Mouse (Mus musculus) midbrain, embryonic 13.5 days (tissue): ENCODE data around the gene Fastkd5. TPM values are rescaled to one million over a fixed set of nuclear protein-coding genes. Genes with fewer than 3 reads are reported as not detected.

ENCODE experiments used
- ATAC-seq: fragments of 200-750 bp; cut with Nextera tagmentation; 2 replicates; pipeline ENCODE4 v1.8.0; 2017; ENCODE audit warnings: mild to moderate bottlenecking, moderate TSS enrichment, moderate library complexity
- H3K27ac ChIP-seq: fragments of 300-500 bp; sonication (generic); 2 replicates; pipeline ENCODE4 v1.5.1; 2015; ENCODE audit warnings: inconsistent platforms, mild to moderate bottlenecking, moderate library complexity
- H3K27me3 ChIP-seq: fragments of 300-500 bp; sonication (generic); 2 replicates; pipeline ENCODE4 v1.6.1; 2015; ENCODE audit warnings: mild to moderate bottlenecking, inconsistent platforms
- H3K36me3 ChIP-seq: fragments of 300-500 bp; sonication (generic); 2 replicates; pipeline ENCODE4 v1.6.1; 2015; ENCODE audit warnings: mild to moderate bottlenecking, inconsistent platforms
- H3K4me1 ChIP-seq: fragments of 300-500 bp; sonication (generic); replicated peaks from 2 replicates; pipeline ENCODE4 v1.6.1; 2015; ENCODE audit warnings: inconsistent platforms
- H3K4me2 ChIP-seq: fragments of 300-500 bp; sonication (generic); replicated peaks from 2 replicates; pipeline ENCODE4 v1.6.1; 2015; ENCODE audit warnings: moderate library complexity, mild to moderate bottlenecking, inconsistent platforms
- H3K4me3 ChIP-seq: fragments of 300-500 bp; sonication (generic); replicated peaks from 2 replicates; pipeline ENCODE4 v1.5.1; 2015; ENCODE audit warnings: mild to moderate bottlenecking, inconsistent platforms
- H3K9ac ChIP-seq: fragments of 300-500 bp; sonication (generic); replicated peaks from 2 replicates; pipeline ENCODE4 v1.6.1; 2015; ENCODE audit warnings: mild to moderate bottlenecking, inconsistent platforms
- H3K9me3 ChIP-seq: fragments of 300-500 bp; sonication (generic); 2 replicates; pipeline ENCODE4 v1.6.1; 2016; ENCODE audit warnings: mild to moderate bottlenecking, inconsistent platforms
- WGBS: fragments of 180-500 bp; shearing (Covaris S2); methylation state at CpG from one replicate; pipeline ENCODE4 v1.1.7; 2015; 5-methylcytosine and 5-hydroxymethylcytosine counted together
- polyA plus RNA-seq: library from polyadenylated mRNA; unstranded; fragments of >200 nt; fragmentation: Nextera tagmentation; extraction: Ambion mirVana; gene quantifications from 2 replicates; pipeline ENCODE4 v1.2.1, GENCODE M21; 2015

The Fastkd5 gene
- polyA plus RNA-seq, 1 experiment from 2014 or later = 13.8 TPM

DNA sequence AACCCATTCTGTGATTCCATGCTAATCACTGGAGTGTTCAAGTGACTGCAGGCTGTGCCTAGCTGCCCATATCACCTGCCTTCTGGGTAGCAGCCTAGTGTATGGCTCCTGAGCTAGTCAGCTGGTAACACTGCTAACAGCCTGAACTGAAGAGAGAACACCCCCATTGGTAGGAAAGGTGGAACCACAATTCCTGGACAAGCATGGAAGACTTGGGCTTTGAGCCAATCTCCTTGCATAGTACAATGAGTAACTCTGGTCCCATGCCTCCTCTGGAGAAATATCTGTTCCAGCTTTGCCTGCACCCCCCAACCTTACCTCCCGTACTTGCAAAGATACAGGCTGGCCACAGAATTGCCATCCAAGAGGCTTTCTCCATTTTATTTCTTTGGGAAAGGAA lies 2.6 kb upstream of the Fastkd5 start:
- H3K36me3 ChIP-seq = peaks cover 4% of the 10 kb centered on the region
- no peak overlapping the region for H3K9ac ChIP-seq
- WGBS = 39% methylated on average over 1 of the region's 1 CpGs
- no peak overlapping the region for H3K4me3 ChIP-seq
- H3K27me3 ChIP-seq = peaks cover 54% of the 10 kb centered on the region
- no peaks in the 10 kb centered on the region for H3K9me3 ChIP-seq
- H3K4me1 ChIP-seq = peaks cover 44% of the 10 kb centered on the region
- H3K4me2 ChIP-seq = no peak overlapping the region
- no peak for ATAC-seq
- H3K27ac ChIP-seq = no peak overlapping the region

DNA sequence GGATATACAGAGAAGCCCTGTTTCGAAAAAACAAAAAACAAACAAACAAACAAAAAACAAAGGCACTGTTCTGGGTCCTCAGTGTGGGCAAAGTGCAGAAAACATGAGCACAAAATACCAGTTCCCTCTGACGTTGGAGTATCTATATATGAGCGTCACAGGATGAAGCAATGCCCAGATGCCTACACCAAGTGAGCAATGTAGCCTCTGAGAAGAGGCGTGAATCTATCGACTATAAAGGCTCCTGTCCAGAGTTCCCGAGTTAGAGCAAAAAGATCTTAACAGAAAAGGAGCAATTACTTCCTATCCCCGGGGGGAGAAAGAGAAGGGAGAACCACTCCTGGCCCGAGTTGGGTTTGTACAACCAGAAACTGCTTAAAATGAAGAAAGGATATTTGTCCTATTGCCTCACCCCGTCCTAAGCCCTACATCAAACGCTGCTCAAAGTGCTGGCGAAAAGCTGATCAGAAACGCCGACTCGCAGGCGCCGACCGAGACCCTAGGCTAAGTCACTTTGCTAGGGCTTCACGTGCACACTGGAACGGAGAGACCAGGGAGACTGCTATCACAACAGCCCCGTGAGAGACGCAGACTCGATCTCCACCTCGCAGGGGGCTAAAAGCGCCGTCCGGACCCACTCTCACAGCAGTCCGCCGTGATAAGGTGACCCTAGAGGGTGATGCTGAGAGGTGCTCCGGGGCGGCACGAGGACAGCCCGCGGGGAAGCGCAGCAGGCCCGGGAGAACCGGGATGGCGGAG lies 568 bp downstream of the Fastkd5 start:
- no peak; the same call in 1 of the 2 replicates for ATAC-seq
- WGBS = 2% methylated on average over 37 of the region's 37 CpGs
- peak overlapping the region; percentile 96 for H3K9ac ChIP-seq
- peak overlapping the region; percentile 99 for H3K4me3 ChIP-seq
- H3K4me2 ChIP-seq = peak overlapping the region; percentile 97
- peak overlapping the region; percentile 62 for H3K27ac ChIP-seq
- no peaks in the 10 kb centered on the region for H3K9me3 ChIP-seq
- peaks cover 21% of the 10 kb centered on the region for H3K36me3 ChIP-seq
- H3K4me1 ChIP-seq = peaks cover 29% of the 10 kb centered on the region
- peaks cover 23% of the 10 kb centered on the region for H3K27me3 ChIP-seq

DNA sequence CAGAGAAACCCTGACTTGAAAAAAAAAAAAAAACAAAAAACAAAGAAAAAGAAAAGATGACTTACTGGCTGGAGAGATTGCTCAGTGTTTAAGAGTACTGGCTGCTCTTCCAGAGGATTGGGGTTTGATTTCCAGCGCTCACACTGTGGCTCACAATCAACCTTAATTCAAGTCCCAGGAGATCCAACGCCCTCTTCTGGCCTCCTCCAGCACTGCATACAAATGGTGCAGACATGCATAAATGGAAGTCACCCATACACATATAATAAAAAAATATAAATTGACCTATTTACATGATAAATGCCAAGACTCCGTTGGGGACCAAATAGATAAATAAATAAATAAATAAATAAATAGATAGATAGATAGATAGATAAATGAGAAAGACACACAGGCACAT lies 1.4 kb downstream of the Fastkd5 start:
- WGBS = 65% methylated on average over 3 of the region's 3 CpGs
- Histone ChIP-seq H3K4me2 (peak overlapping the region; percentile 97; the same call in 1 of the 2 replicates), H3K27me3 (peaks cover 15% of the 10 kb centered on the region), H3K9ac (no peak overlapping the region), H3K4me1 (peaks cover 23% of the 10 kb centered on the region), H3K9me3 (no peaks in the 10 kb centered on the region), H3K4me3 (peak overlapping the region; percentile 99; the same call in 1 of the 2 replicates), H3K27ac (no peak overlapping the region), H3K36me3 (peaks cover 25% of the 10 kb centered on the region)
- no peak for ATAC-seq

DNA sequence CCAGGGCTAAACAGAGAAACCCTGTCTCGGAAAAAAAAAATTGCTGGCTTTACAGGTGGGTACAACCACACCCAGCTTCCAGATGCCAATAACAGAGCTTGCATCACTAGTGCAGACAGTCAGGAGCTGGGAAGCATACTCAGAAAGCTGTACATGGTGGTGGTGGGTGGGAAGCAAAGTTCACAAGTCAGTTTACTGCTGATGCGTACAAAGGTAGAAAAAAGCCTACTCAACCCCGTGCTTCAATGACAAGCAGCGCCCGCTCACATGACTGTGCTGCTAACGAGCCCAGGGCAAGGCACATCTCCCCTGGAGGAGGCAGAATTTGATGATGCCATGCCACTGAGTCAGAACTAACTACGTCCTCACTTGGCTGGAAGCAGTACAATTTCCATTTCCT lies 10.9 kb downstream of the Fastkd5 start:
- H3K9ac ChIP-seq = no peak overlapping the region
- no peak overlapping the region for H3K4me2 ChIP-seq
- no peak overlapping the region for H3K27ac ChIP-seq
- 96% methylated on average over 7 of the region's 7 CpGs for WGBS
- peaks cover 56% of the 10 kb centered on the region for H3K36me3 ChIP-seq
- no peaks in the 10 kb centered on the region for H3K9me3 ChIP-seq
- no peak overlapping the region for H3K4me3 ChIP-seq
- no peak for ATAC-seq
- no peaks in the 10 kb centered on the region for H3K4me1 ChIP-seq
- no peaks in the 10 kb centered on the region for H3K27me3 ChIP-seq

DNA sequence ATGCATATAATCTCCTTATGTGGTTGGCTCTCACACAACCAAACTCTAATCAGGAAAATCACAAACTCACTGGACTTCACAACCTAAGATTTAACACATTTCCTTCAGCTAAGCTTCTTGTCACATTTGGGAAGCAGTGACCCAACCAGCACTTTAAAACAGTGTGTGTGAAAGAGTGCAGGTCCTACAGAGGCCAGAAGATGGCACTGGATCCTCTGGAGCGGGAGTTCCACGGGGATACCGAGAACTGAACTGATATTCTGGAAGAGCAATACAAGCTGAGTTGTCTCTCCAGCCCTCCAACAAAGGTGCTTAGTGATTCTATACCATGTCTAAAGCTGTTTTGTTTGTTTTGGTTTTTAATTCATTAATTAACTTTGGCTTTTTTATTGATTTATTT lies 16.7 kb downstream of the Fastkd5 start:
- no peaks in the 10 kb centered on the region for H3K9me3 ChIP-seq
- no peak overlapping the region for H3K9ac ChIP-seq
- no peak overlapping the region for H3K4me2 ChIP-seq
- ATAC-seq = no peak
- no peaks in the 10 kb centered on the region for H3K27me3 ChIP-seq
- no peak overlapping the region for H3K27ac ChIP-seq
- WGBS = 57% methylated on average over 3 of the region's 3 CpGs
- peaks cover 33% of the 10 kb centered on the region for H3K36me3 ChIP-seq
- H3K4me1 ChIP-seq = no peaks in the 10 kb centered on the region
- H3K4me3 ChIP-seq = no peak overlapping the region

DNA sequence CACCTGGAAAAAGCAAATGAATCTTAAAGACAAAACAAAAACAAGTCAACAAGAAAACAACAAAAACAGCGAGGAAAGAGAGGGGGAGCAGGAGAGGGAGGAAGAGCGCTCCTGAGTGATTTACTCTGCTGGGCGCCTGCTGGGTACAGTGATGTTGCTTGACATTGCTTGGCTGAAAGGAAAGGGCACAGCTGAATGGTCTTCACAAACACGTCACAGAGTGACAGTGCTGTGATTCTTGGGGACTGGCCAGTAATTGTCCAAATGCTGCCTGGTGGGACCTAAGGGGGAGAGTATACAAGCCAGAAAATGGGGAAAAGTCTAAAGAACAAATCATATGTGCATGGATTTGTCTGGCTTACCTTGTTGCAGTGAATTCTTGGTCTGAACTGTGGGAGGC lies 27.6 kb downstream of the Fastkd5 start:
- H3K9me3 ChIP-seq = no peaks in the 10 kb centered on the region
- H3K4me2 ChIP-seq = no peak overlapping the region
- H3K4me1 ChIP-seq = no peaks in the 10 kb centered on the region
- no peak for ATAC-seq
- H3K4me3 ChIP-seq = no peak overlapping the region
- no peak overlapping the region for H3K9ac ChIP-seq
- H3K27me3 ChIP-seq = no peaks in the 10 kb centered on the region
- H3K27ac ChIP-seq = no peak overlapping the region
- WGBS = 86% methylated on average over 4 of the region's 4 CpGs
- peaks cover 59% of the 10 kb centered on the region for H3K36me3 ChIP-seq

DNA sequence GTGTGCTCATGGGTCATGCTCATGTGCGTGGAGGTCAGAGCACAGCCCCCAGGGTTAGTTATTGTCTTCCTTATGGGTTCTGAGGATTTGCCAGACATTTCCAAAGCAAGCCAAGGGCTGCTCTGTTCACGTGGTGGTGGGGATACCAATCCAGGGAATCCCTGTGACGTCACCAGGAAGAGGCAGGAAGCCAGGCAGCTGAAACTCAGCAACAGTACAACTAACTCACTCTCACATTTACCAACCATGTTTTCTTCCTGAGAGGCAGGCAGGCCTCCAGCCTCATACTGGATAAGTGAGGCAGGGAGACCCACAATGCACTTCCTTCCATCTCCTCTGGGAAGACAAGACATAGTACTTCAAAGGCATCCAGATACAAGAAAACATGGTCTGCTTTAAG lies 31.4 kb downstream of the Fastkd5 start:
- Histone ChIP-seq H3K4me2 (no peak overlapping the region), H3K4me1 (no peaks in the 10 kb centered on the region), H3K36me3 (peaks cover 78% of the 10 kb centered on the region), H3K9ac (no peak overlapping the region), H3K9me3 (no peaks in the 10 kb centered on the region), H3K4me3 (no peak overlapping the region), H3K27me3 (no peaks in the 10 kb centered on the region), H3K27ac (no peak overlapping the region)
- ATAC-seq = no peak
- 80% methylated on average over 3 of the region's 3 CpGs for WGBS

DNA sequence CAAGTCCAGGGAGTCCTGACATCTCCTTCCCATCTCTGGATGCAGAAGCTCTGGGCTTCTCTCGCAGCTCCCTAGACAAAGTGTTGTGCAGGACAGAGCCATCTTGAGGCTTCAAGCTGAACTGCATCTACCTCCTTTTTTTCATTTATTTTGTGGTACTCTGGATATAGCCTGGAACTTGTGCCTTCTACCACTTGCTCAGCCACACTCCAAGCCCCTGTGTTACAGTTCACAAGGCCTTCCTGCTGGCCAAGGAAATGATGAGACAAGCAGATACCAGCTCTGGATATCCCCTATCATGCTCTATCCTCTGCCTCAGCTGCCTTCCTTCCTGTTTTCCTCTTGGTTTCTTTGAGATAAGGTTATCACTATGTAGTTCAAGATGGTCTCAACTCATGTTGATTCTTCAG lies 32.2 kb downstream of the Fastkd5 start:
- WGBS = 23% methylated on average over 1 of the region's 1 CpGs
- Histone ChIP-seq H3K36me3 (peaks cover 74% of the 10 kb centered on the region), H3K27me3 (no peaks in the 10 kb centered on the region), H3K4me3 (no peak overlapping the region), H3K4me2 (no peak overlapping the region), H3K27ac (no peak overlapping the region), H3K9me3 (no peaks in the 10 kb centered on the region), H3K4me1 (no peaks in the 10 kb centered on the region), H3K9ac (no peak overlapping the region)
- ATAC-seq = no peak; the same call in 1 of the 2 replicates

DNA sequence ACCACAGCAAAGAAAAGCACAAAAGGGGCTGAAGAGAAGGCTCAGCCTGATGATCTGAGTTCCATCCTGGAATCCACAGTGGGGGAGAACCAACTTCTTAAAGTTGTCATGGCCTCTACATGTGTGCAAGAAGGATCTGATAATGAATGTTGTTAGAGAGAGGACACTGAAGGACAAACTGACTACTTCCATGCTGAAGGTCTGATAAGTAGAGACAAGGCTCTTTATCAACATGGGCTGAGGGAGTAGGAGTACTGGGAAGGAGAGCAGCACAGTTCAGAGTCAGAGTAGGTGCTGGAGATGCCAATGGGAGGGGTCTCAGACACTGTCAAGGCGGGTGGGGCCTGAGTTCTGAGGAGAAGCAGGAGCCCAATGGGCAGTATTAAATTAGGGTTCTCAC lies 34.2 kb downstream of the Fastkd5 start:
- Histone ChIP-seq H3K27ac (no peak overlapping the region), H3K27me3 (no peaks in the 10 kb centered on the region), H3K9ac (no peak overlapping the region), H3K9me3 (no peaks in the 10 kb centered on the region), H3K4me1 (no peaks in the 10 kb centered on the region), H3K4me2 (no peak overlapping the region), H3K36me3 (peaks cover 79% of the 10 kb centered on the region), H3K4me3 (no peak overlapping the region)
- no peak for ATAC-seq
- WGBS = 82% methylated on average over 1 of the region's 1 CpGs

DNA sequence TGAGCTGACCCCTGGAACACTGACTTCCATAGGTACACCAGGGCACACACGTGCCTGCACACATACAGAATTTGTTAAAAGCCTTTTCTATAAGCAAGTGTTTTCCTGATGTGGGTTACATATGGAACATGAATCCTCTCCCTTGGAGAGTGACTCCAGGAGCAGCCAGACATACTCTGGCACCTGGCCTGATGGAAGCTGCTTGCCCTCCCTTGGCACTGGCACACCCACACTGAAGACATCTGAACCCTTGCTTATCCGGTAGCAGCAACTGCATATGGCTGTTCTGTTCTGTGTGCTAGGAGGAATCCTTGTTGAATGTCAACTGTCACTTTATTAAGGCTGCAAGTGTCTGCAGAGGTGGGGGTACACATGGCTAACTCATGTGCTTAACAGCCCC lies 38.8 kb downstream of the Fastkd5 start:
- no peak for ATAC-seq
- Histone ChIP-seq H3K27me3 (no peaks in the 10 kb centered on the region), H3K9me3 (no peaks in the 10 kb centered on the region), H3K4me1 (no peaks in the 10 kb centered on the region), H3K4me2 (no peak overlapping the region), H3K4me3 (no peak overlapping the region), H3K9ac (no peak overlapping the region), H3K27ac (no peak overlapping the region), H3K36me3 (peaks cover 53% of the 10 kb centered on the region)
- WGBS = 88% methylated on average over 2 of the region's 2 CpGs

DNA sequence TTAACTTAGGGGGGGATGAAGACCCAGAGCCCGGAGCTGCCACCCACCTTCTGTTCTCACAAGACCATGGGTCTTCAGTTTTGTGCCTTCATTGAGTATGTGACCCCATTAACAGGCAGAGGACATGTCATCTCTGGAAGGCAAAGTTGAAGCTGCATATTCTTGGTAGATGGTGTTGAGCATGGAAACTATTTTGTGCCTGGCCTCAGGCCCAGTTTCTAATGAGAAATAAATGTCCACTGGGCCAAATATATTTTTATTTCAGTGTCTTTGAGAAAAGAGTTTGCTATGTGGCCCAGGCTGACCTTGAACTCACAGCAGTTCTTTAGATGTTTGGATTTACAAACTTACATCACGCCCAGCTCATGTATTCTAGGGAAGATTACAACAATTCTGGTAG lies 40.1 kb downstream of the Fastkd5 start:
- no peak for ATAC-seq
- Histone ChIP-seq H3K27ac (no peak overlapping the region), H3K4me1 (no peaks in the 10 kb centered on the region), H3K9me3 (no peaks in the 10 kb centered on the region), H3K9ac (no peak overlapping the region), H3K4me3 (no peak overlapping the region), H3K27me3 (no peaks in the 10 kb centered on the region), H3K36me3 (peaks cover 40% of the 10 kb centered on the region), H3K4me2 (no peak overlapping the region)
- 95% methylated on average over 2 of the region's 2 CpGs for WGBS

DNA sequence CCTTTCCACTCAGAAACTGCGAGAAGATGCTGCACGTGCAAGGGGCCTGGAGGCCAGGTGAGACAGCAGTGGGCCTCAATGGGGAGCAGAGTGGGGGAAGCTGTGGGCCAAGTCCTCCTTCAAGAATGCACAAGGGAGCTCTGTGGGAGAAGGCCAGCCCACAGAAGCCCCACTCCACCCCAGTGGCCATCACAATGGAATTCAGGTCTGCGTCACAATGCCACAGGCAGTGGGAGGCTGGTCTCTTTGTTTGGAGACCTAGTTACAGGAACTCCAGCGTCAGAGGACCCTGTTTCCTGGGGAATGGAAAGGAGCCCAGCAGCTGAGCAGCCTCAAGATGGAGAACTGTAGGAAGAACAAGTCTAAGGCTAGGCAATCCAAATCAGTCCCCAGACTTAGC lies 40.7 kb downstream of the Fastkd5 start:
- Histone ChIP-seq H3K27ac (no peak overlapping the region), H3K9ac (no peak overlapping the region), H3K36me3 (peaks cover 35% of the 10 kb centered on the region), H3K9me3 (no peaks in the 10 kb centered on the region), H3K4me2 (no peak overlapping the region), H3K4me1 (no peaks in the 10 kb centered on the region), H3K27me3 (0 out of 2 replicates have a peak, but pooled peaks cover 1% of the 10 kb centered on the region), H3K4me3 (no peak overlapping the region)
- ATAC-seq = no peak
- WGBS = 54% methylated on average over 4 of the region's 4 CpGs

DNA sequence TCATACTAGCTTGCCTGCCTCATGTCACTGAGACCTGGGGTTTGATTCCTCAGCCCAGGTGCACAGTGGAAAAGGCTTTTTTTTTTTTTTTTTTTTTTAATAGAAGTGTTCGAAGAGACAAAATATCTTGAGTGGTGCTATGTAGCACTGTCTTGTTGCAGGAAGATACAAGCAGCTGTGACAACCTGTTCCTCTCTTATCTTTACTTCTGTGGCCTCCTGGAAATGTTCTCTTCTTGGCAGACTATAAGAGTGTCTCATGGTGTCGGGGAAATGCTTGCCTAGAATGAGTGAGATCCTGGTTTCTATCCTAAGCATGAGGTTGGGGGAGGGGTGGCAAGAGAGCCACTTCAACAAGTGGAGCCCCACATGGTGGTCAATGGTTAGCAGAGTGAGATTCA lies 41.5 kb downstream of the Fastkd5 start:
- H3K27me3 ChIP-seq = peaks cover 9% of the 10 kb centered on the region; the same call in 1 of the 2 replicates
- no peak for ATAC-seq
- H3K36me3 ChIP-seq = peaks cover 32% of the 10 kb centered on the region
- WGBS = 82% methylated on average over 2 of the region's 2 CpGs
- H3K9ac ChIP-seq = no peak overlapping the region
- no peaks in the 10 kb centered on the region for H3K4me1 ChIP-seq
- no peaks in the 10 kb centered on the region for H3K9me3 ChIP-seq
- no peak overlapping the region for H3K4me2 ChIP-seq
- H3K4me3 ChIP-seq = no peak overlapping the region
- H3K27ac ChIP-seq = no peak overlapping the region
